Mouse (Mus musculus) inflammation-experienced regulatory T-cells, adult 6 months (primary cell): ENCODE data around the gene Bsn. TPM values are rescaled to one million over a fixed set of nuclear protein-coding genes. Genes with fewer than 3 reads are reported as not detected.

Source experiments
- ATAC-seq: one replicate; pipeline ENCODE4 v1.8.0; 2017
- polyA plus RNA-seq, 3 experiments: library from polyadenylated mRNA; unstranded; fragments of 100-300 nt; shearing (Covaris generic); gene quantifications; one replicate each; pipeline ENCODE4 v1.2.1; 2017

Gene Bsn
- polyA plus RNA-seq, 3 experiments from 2014 or later = 0.09 to 0.59 (median 0.38) TPM

- no peak for ATAC-seq
Measured at GRCm38 (mm10) chr9:108085261-108085660, 104.9 kb downstream of the Bsn start.

GRCm38 (mm10) chr9:108083561-108083960 lies 106.6 kb downstream of the Bsn start:
- ATAC-seq = no peak

- ATAC-seq = peak; percentile 66
Measured at GRCm38 (mm10) chr9:108082988-108083431, 107.2 kb downstream of the Bsn start, which contains the start of gene Rnf123. Gene Rnf123, minus strand, starts transcription at chr9:108083346.

- no peak for ATAC-seq
Measured at GRCm38 (mm10) chr9:108082549-108082948, 107.6 kb downstream of the Bsn start.

GRCm38 (mm10) chr9:108080168-108080567 lies 110.0 kb downstream of the Bsn start, which contains the start of gene Mst1:
Gene Mst1, plus strand, starts transcription at chr9:108080436.
- ATAC-seq = no peak

- ATAC-seq = no peak
Measured at GRCm38 (mm10) chr9:108073141-108073930, 116.8 kb downstream of the Bsn start.

- no peak for ATAC-seq
Measured at GRCm38 (mm10) chr9:108072481-108072924, 117.7 kb downstream of the Bsn start.

- ATAC-seq = no peak
Measured at GRCm38 (mm10) chr9:108071801-108072200, 118.4 kb downstream of the Bsn start.

- ATAC-seq = no peak
Measured at GRCm38 (mm10) chr9:108069529-108069928, 120.7 kb downstream of the Bsn start.

- no peak for ATAC-seq
Measured at GRCm38 (mm10) chr9:108069007-108069406, 121.2 kb downstream of the Bsn start.

- ATAC-seq = peak; percentile 48
Measured at GRCm38 (mm10) chr9:108067900-108068299, 122.3 kb downstream of the Bsn start.

GRCm38 (mm10) chr9:108067199-108067598 lies 123.0 kb downstream of the Bsn start:
- ATAC-seq = no peak

- ATAC-seq = no peak
Measured at GRCm38 (mm10) chr9:108065491-108066011, 124.6 kb downstream of the Bsn start.

GRCm38 (mm10) chr9:108063361-108063760 lies 126.8 kb downstream of the Bsn start:
- ATAC-seq = no peak

GRCm38 (mm10) chr9:108062142-108062541 lies 128.0 kb downstream of the Bsn start:
- no peak for ATAC-seq

- no peak for ATAC-seq
Measured at GRCm38 (mm10) chr9:108058291-108058690, 131.9 kb downstream of the Bsn start.

GRCm38 (mm10) chr9:108057262-108057562 lies 133.0 kb downstream of the Bsn start:
- ATAC-seq = no peak

- no peak for ATAC-seq
Measured at GRCm38 (mm10) chr9:108056361-108057261, 133.6 kb downstream of the Bsn start.

- no peak for ATAC-seq
Measured at GRCm38 (mm10) chr9:108055661-108056237, 134.4 kb downstream of the Bsn start.

- no peak for ATAC-seq
Measured at GRCm38 (mm10) chr9:108055061-108055460, 135.1 kb downstream of the Bsn start.

- ATAC-seq = no peak
Measured at GRCm38 (mm10) chr9:108054331-108055040, 135.7 kb downstream of the Bsn start.

- ATAC-seq = no peak
Measured at GRCm38 (mm10) chr9:108053665-108054225, 136.4 kb downstream of the Bsn start.
